Mouse (Mus musculus) Muller cell, postnatal 12 days (primary cell): ENCODE measurements at regions not wholly inside any gene's neighbourhood (a gene's known extent, or its start where the extent isn't known, plus 50 kb on each side); places are given as distances from the start of the nearest gene placed in this dataset.

Source experiments
- DNase-seq: peaks from one replicate; pipeline ENCODE4 v3.0.0-alpha.2; 2015; ENCODE audit errors: inconsistent ontology term

DNA sequence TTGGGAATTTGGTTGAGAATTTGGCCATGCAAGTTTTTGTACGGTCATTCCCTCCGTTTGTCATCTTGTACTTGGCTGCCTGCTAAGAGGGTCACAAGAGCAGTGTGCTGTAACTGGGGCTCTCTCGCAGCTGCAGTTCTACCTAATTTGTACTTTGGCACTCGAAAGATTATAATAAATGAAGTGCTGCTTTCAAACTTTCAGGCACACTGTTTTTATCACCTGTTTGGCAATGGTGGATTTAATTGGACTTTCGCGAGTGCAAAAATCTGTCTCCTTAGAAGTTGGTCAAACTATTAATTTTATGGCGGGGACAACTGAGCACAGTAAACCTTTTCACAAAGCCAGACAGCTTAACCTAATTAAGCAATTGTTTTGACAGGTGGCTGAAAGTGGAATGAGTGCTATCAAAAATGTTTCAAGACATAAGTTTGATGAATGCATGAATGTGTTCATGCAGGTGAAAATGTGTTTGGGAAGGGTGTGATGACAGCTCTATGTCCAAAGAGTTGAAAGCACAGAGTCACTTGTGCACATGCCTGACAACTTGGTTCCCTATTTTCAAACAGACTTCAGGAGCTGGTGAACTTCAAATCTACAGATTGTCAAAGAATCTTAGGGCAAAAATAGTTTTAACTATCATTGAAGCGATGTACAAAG, 158.2 kb downstream of the Flrt2 start:
- peak; percentile 82 for DNase-seq

DNA sequence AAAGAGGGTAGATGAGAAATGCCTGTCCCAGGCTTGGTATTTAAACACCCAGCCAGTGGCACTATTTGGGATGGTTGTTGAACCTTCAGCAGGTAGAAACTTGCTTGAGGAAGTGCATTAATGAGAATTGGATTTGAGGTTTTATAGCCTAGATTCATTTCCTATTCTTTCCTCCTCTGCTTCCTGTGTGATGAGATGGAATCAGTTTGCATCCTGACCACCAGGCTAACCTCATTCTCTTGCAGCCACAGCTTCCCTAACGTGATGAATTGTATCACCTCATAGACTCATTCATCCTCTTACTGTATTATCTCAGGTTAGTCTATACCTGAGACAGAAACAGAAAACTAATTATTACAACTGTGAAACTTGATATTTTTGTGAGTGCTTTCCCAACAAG, 185.6 kb downstream of the Flrt2 start:
- no peak for DNase-seq
